Mouse (Mus musculus) bone marrow, adult 2 months (tissue): ENCODE measurements around the gene Irf2.

Source experiments
- CTCF ChIP-seq: fragments of 200-500 bp; IDR thresholded peaks from 2 replicates; pipeline ENCODE4 v1.5.1; 2011; ENCODE audit warnings: low read length, control low read depth; ENCODE audit not compliant: control insufficient read depth, insufficient read depth
- POLR2A ChIP-seq: fragments of 200-500 bp; IDR thresholded peaks from 2 replicates; pipeline ENCODE4 v1.6.1; 2011; ENCODE audit warnings: low read depth, mild to moderate bottlenecking, control low read depth, low read length, borderline replicate concordance; ENCODE audit not compliant: control insufficient read depth

DNA sequence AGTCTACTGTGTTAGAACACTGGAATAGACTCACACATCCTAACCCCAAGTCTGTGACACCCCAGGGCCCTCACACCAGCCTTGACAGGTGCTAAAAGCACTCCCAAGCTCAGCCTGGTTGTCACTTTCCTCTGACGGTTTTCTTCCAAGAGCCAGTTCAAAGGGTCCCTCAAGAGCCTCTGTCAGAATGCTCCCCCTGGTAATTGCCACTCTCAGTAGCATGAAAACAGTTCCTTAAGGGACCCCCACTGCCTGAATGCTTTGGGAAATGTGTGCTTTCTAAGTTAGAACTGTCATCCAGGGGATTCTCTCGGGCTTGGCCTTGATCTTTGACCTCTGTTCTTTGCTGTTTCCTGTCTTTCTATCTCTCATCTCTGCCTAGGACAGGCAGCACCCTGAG lies 17.0 kb upstream of the Irf2 start:
- no peak for TF ChIP-seq CTCF
- TF ChIP-seq POLR2A, result no peak
